ENCODE assay signal across 8 mouse cellular contexts in the genomic region with DNA sequence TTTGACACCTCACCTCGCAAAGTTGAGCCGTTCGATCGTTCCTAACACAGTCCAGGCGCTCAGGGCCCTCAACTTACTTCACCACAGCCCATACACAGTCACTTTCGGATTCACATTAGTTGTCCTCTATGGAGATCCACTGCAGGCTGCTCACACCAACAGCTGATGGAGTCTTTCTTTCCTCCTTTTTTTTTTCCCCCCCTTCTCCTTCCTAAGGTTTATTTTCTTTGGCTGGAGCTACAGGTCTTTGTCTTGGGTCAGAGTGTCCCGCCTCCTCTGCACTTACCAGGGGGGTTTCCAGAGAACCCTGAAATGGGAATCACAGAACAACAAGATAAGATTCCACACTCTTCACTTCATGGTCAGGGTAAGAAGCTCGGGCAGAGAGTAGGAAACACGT. TPM values are rescaled to one million over a fixed set of nuclear protein-coding genes. Genes with fewer than 3 reads are reported as not detected.
DNase-seq lines count a peak whose midpoint lies in the region; ATAC-seq and TF ChIP-seq lines count a peak whose summit lies in the region.

No protein-coding gene starts in this region.

- TF ChIP-seq RAD21 in CH12.LX (IDR thresholded peaks at IDR 0.05; ENCODE audit: low read depth, low read length), result no peak

- H3K27ac ChIP-seq in heart, embryonic 10.5 days, result peak overlapping the region; percentile 64; the same call in 1 of the 2 replicates
- peak overlapping the region; percentile 12; the same call in 1 of the 2 replicates for H3K27ac ChIP-seq in CH12.LX (ENCODE audit: insufficient read depth, low read depth)
- no peak overlapping the region for H3K27ac ChIP-seq in forebrain, embryonic 15.5 days (replicated peaks)
- H3K27ac ChIP-seq in liver, embryonic 13.5 days, result no peak overlapping the region; the same call in 1 of the 2 replicates

- H3K36me3 ChIP-seq in heart, embryonic 10.5 days, result peaks cover 27% of the 10 kb centered on the region
- H3K36me3 ChIP-seq in CH12.LX (replicated peaks in 1 of 2; ENCODE audit: control insufficient read depth in 1 of 2, insufficient read depth in 1 of 2, low read length in 1 of 2), result peaks cover 16 to 32% of the 10 kb centered on the region in 2 experiments
- peaks cover 14% of the 10 kb centered on the region; the same call in 1 of the 2 replicates for H3K36me3 ChIP-seq in forebrain, embryonic 15.5 days
- peaks cover 34% of the 10 kb centered on the region for H3K36me3 ChIP-seq in liver, embryonic 13.5 days

- peaks cover 66% of the 10 kb centered on the region for H3K4me1 ChIP-seq in heart, embryonic 10.5 days
- H3K4me1 ChIP-seq in CH12.LX (ENCODE audit: control insufficient read depth in 1 of 2, insufficient read depth in 2 of 2), result peaks cover 13 to 61% of the 10 kb centered on the region in 2 experiments
- H3K4me1 ChIP-seq in forebrain, embryonic 15.5 days, result peaks cover 65% of the 10 kb centered on the region
- H3K4me1 ChIP-seq in liver, embryonic 13.5 days (replicated peaks), result peaks cover 73% of the 10 kb centered on the region

- peak overlapping the region; percentile 79 for H3K4me3 ChIP-seq in heart, embryonic 10.5 days
- peak overlapping the region; percentile 53 to 79 (median 78) for H3K4me3 ChIP-seq in CH12.LX (replicated peaks in 1 of 3; ENCODE audit: low read depth in 2 of 3, low read length in 2 of 3, poor library complexity in 1 of 3)
- H3K4me3 ChIP-seq in forebrain, embryonic 15.5 days, result 0 out of 2 replicates have a peak overlapping the region, but pooled peaks have one; percentile 1
- peak overlapping the region; percentile 78 for H3K4me3 ChIP-seq in liver, embryonic 13.5 days (replicated peaks)

- peak overlapping the region; percentile 94 for H3K9ac ChIP-seq in CH12.LX (ENCODE audit: insufficient read depth, low read depth)
- 0 out of 2 replicates have a peak overlapping the region, but pooled peaks have one; percentile 13 for H3K9ac ChIP-seq in forebrain, embryonic 15.5 days (replicated peaks)
- peak overlapping the region; percentile 49; the same call in 1 of the 2 replicates for H3K9ac ChIP-seq in liver, embryonic 13.5 days

- intact Hi-C loops in heart, postnatal 14 days (cut with DNase I), result no loop called here

- TF ChIP-seq EP300 in CH12.LX (IDR thresholded peaks at IDR 0.05; ENCODE audit: low read length), result no peak

- TF ChIP-seq POLR2A in CH12.LX (IDR thresholded peaks at IDR 0.05; ENCODE audit: low read depth, low read length), result no peak

- peaks cover 53% of the 10 kb centered on the region for H3K79me2 ChIP-seq in CH12.LX (replicated peaks; ENCODE audit: control insufficient read depth, extremely low read depth, insufficient read depth, poor library complexity, severe bottlenecking)

- dilution Hi-C loops in CH12.LX (cut with MboI; ENCODE audit: extremely low pct_ligation_motif_present, extremely low pct_unique_long_range_greater_than_20kb, low sequenced_read_pairs), result no loop called here

- in situ Hi-C loops in CH12.LX (cut with MboI; ENCODE audit: low pct_ligation_motif_present, low pct_unique_long_range_greater_than_20kb, low sequenced_read_pairs), result no loop called here

- 67% methylated on average over 9 of the region's 9 CpGs for WGBS in heart, embryonic 10.5 days
- 86% methylated on average over 9 of the region's 9 CpGs for WGBS in forebrain, embryonic 15.5 days
- 78% methylated on average over 9 of the region's 9 CpGs for whole genome bisulfite sequencing in liver, embryonic 13.5 days (ENCODE audit: insufficient replicate concordance)

- no peak for DNase-seq in heart, embryonic 10.5 days (ENCODE audit: low spot score)
- no peak for DNase-seq in heart, postnatal 14 days
- no peak for DNase-seq in CH12.LX (ENCODE audit: extremely low read depth)
- no peak for DNase-seq in liver, embryonic 13.5 days
- no peak for DNase-seq in frontal cortex, postnatal 36 days (ENCODE audit: low spot score in 2 of 2)
- no peak for DNase-seq in gastrocnemius, postnatal 25 days
- DNase-seq in embryo, embryonic 10.5 days (ENCODE audit: low spot score), result no peak

- no peaks in the 10 kb centered on the region for H3K9me3 ChIP-seq in heart, embryonic 10.5 days
- H3K9me3 ChIP-seq in CH12.LX (replicated peaks; ENCODE audit: low read length), result no peaks in the 10 kb centered on the region
- H3K9me3 ChIP-seq in forebrain, embryonic 15.5 days, result no peaks in the 10 kb centered on the region
- H3K9me3 ChIP-seq in liver, embryonic 13.5 days (replicated peaks), result no peaks in the 10 kb centered on the region

- H3K4me2 ChIP-seq in CH12.LX (ENCODE audit: insufficient read depth, low read depth, poor library complexity, severe bottlenecking), result peak overlapping the region; percentile 91
- H3K4me2 ChIP-seq in forebrain, embryonic 15.5 days (replicated peaks), result no peak overlapping the region; the same call in 1 of the 2 replicates
- peak overlapping the region; percentile 91 for H3K4me2 ChIP-seq in liver, embryonic 13.5 days

- TF ChIP-seq CTCF in CH12.LX (conservative IDR thresholded peaks at IDR 0.05 in 1 of 2, IDR thresholded peaks at IDR 0.05 in 1 of 2; ENCODE audit: low read depth in 2 of 2, low read length in 2 of 2), result no peak

- ATAC-seq in forebrain, embryonic 15.5 days (replicated peaks), result no peak
- ATAC-seq in liver, embryonic 13.5 days (ENCODE audit: low read depth), result no peak

- no peaks in the 10 kb centered on the region for H3K27me3 ChIP-seq in heart, embryonic 10.5 days (ENCODE audit: insufficient read depth, poor library complexity, severe bottlenecking)
- H3K27me3 ChIP-seq in CH12.LX (replicated peaks), result no peaks in the 10 kb centered on the region
- no peaks in the 10 kb centered on the region for H3K27me3 ChIP-seq in forebrain, embryonic 15.5 days
- no peaks in the 10 kb centered on the region for H3K27me3 ChIP-seq in liver, embryonic 13.5 days

TF ChIP-seq in CH12.LX, 34 proteins besides CTCF, POLR2A, EP300 and RAD21 (continues in another document):
- no peak for TF ChIP-seq TCF12 (IDR thresholded peaks at IDR 0.05; ENCODE audit: low read depth, low read length)
- TF ChIP-seq MXI1 (IDR thresholded peaks at IDR 0.05; ENCODE audit: low read depth, low read length), result peak; percentile 30; the same call in 1 of the 2 replicates
- TF ChIP-seq BHLHE40 (IDR thresholded peaks at IDR 0.05; ENCODE audit: low read depth, low read length), result no peak
- no peak for TF ChIP-seq ETS1 (conservative IDR thresholded peaks at IDR 0.05; ENCODE audit: low read depth, low read length)
- no peak for TF ChIP-seq SMC3 (IDR thresholded peaks at IDR 0.05; ENCODE audit: low read depth, low read length)
- no peak for TF ChIP-seq GABPA (IDR thresholded peaks at IDR 0.05; ENCODE audit: insufficient replicate concordance, low read depth, low read length)
- TF ChIP-seq JUN (IDR thresholded peaks at IDR 0.05; ENCODE audit: insufficient read depth, low read depth, low read length), result no peak
- peak; percentile 36; the same call in 1 of the 2 replicates for TF ChIP-seq CHD1 (IDR thresholded peaks at IDR 0.05; ENCODE audit: low read depth, low read length)
- no peak for TF ChIP-seq KAT2A (IDR thresholded peaks at IDR 0.05; ENCODE audit: insufficient replicate concordance, low read length)
- no peak for TF ChIP-seq HCFC1 (IDR thresholded peaks at IDR 0.05; ENCODE audit: low read depth, low read length)
- no peak for TF ChIP-seq NELFE (IDR thresholded peaks at IDR 0.05; ENCODE audit: low read depth, low read length)
- no peak for TF ChIP-seq UBTF (IDR thresholded peaks at IDR 0.05; ENCODE audit: low read depth, low read length)
- no peak for TF ChIP-seq ZMIZ1 (IDR thresholded peaks at IDR 0.05; ENCODE audit: low read depth, low read length)
- no peak for TF ChIP-seq MAFK (IDR thresholded peaks at IDR 0.05; ENCODE audit: insufficient replicate concordance, low read length)
- no peak for TF ChIP-seq MAX (IDR thresholded peaks at IDR 0.05; ENCODE audit: low read length)

RNA-seq across cellular contexts. Expression of gene Nfe2l1, which starts 1.9 kb away (rescaled TPM):
- polyA plus RNA-seq in heart, embryonic 10.5 days (2016; fragmentation: Nextera tagmentation; extraction: Ambion mirVana), result 65.0 and 78.7 TPM in 2 replicates
- 100 to 1,000 TPM; 346 to 358 TPM for total RNA-seq in heart, postnatal 14 days (2021)
- total RNA-seq in CH12.LX (2012; rRNA removed) (113 and 169 TPM in 2 replicates), CH12.LX (2014; rRNA removed) (61.1 and 77.7 TPM in 2 replicates)
- 145 and 182 TPM in 2 replicates for polyA plus RNA-seq in CH12.LX (2012; ENCODE audit: insufficient read length, low read depth)
- polyA plus RNA-seq in forebrain, embryonic 15.5 days (2015; fragmentation: Nextera tagmentation; extraction: Ambion mirVana), result 55.7 and 59.6 TPM in 2 replicates
- 19.2 and 20.2 TPM in 2 replicates for polyA plus RNA-seq in liver, embryonic 13.5 days (2015; fragmentation: Nextera tagmentation; extraction: Ambion mirVana)
- total RNA-seq in gastrocnemius, postnatal 25 days (2021), result 100 to 1,000 TPM; 348 to 389 TPM

RNA-seq across cellular contexts. Expression of gene Copz2, which starts 21.8 kb away (rescaled TPM):
- 86.6 and 90.1 TPM in 2 replicates for polyA plus RNA-seq in heart, embryonic 10.5 days (2016; fragmentation: Nextera tagmentation; extraction: Ambion mirVana)
- total RNA-seq in heart, postnatal 14 days (2021), result 10 to 100 TPM; 34.6 to 35.8 TPM
- total RNA-seq in CH12.LX (2012; rRNA removed) (1.3 and 4.1 TPM in 2 replicates), CH12.LX (2014; rRNA removed) (0.28 and 0.35 TPM in 2 replicates)
- 0.87 and 0.99 TPM in 2 replicates for polyA plus RNA-seq in CH12.LX (2012; ENCODE audit: insufficient read length, low read depth)
- polyA plus RNA-seq in forebrain, embryonic 15.5 days (2015; fragmentation: Nextera tagmentation; extraction: Ambion mirVana), result 12.2 and 13.5 TPM in 2 replicates
- 19.7 and 20.0 TPM in 2 replicates for polyA plus RNA-seq in liver, embryonic 13.5 days (2015; fragmentation: Nextera tagmentation; extraction: Ambion mirVana)
- total RNA-seq in gastrocnemius, postnatal 25 days (2021), result 10 to 100 TPM; 28.2 to 31.1 TPM

RNA-seq across cellular contexts. Expression of gene Cbx1, which starts 39.0 kb away (rescaled TPM):
- polyA plus RNA-seq in heart, embryonic 10.5 days (2016; fragmentation: Nextera tagmentation; extraction: Ambion mirVana), result 62.5 and 101 TPM in 2 replicates
- total RNA-seq in heart, postnatal 14 days (2021), result 10 to 100 TPM; 36.4 to 46.8 TPM
- 144 and 163 TPM in 2 replicates for total RNA-seq in CH12.LX (2012; rRNA removed)
- 115 and 138 TPM in 2 replicates for total RNA-seq in CH12.LX (2014; rRNA removed)
- 223 and 251 TPM in 2 replicates for polyA plus RNA-seq in CH12.LX (2012; ENCODE audit: insufficient read length, low read depth)
- 102 and 108 TPM in 2 replicates for polyA plus RNA-seq in forebrain, embryonic 15.5 days (2015; fragmentation: Nextera tagmentation; extraction: Ambion mirVana)
- 47.5 and 51.9 TPM in 2 replicates for polyA plus RNA-seq in liver, embryonic 13.5 days (2015; fragmentation: Nextera tagmentation; extraction: Ambion mirVana)
- total RNA-seq in gastrocnemius, postnatal 25 days (2021), result 10 to 100 TPM; 32.8 to 34.6 TPM

RNA-seq across cellular contexts. Expression of gene Snx11, which starts 50.6 kb away (rescaled TPM):
- polyA plus RNA-seq in heart, embryonic 10.5 days (2016; fragmentation: Nextera tagmentation; extraction: Ambion mirVana), result 16.6 and 17.8 TPM in 2 replicates
- 10 to 100 TPM; 12.4 to 13.7 TPM for total RNA-seq in heart, postnatal 14 days (2021)
- total RNA-seq in CH12.LX (2012; rRNA removed) (153 and 173 TPM in 2 replicates), CH12.LX (2014; rRNA removed) (244 and 246 TPM in 2 replicates)
- polyA plus RNA-seq in CH12.LX (2012; ENCODE audit: insufficient read length, low read depth), result 208 and 217 TPM in 2 replicates
- polyA plus RNA-seq in forebrain, embryonic 15.5 days (2015; fragmentation: Nextera tagmentation; extraction: Ambion mirVana), result 45.4 and 45.8 TPM in 2 replicates
- 9.7 and 10.6 TPM in 2 replicates for polyA plus RNA-seq in liver, embryonic 13.5 days (2015; fragmentation: Nextera tagmentation; extraction: Ambion mirVana)
- total RNA-seq in gastrocnemius, postnatal 25 days (2021), result 10 to 100 TPM in 1 of 2 experiments, 1 to 10 TPM in 1; 8.1 to 11.3 TPM

Comparison
In these comparisons a context has a peak if more than half of its experiments do, and no peak if none do; other contexts are left out.
1. H3K27ac ChIP-seq: peak in heart, embryonic 10.5 days (single experiment) and CH12.LX (single experiment); none in forebrain, embryonic 15.5 days (single experiment) and liver, embryonic 13.5 days (single experiment).
2. H3K4me3 ChIP-seq: peak in every context shown above with its lines; median percentile 79 in heart, embryonic 10.5 days; 78 in CH12.LX; 78 in liver, embryonic 13.5 days; 1 in forebrain, embryonic 15.5 days.
3. H3K9ac ChIP-seq: peak in every context shown above with its lines; median percentile 94 in CH12.LX; 49 in liver, embryonic 13.5 days; 13 in forebrain, embryonic 15.5 days.